Mouse (Mus musculus): Measurements from ENCODE around the gene Prkd1.

DNA sequence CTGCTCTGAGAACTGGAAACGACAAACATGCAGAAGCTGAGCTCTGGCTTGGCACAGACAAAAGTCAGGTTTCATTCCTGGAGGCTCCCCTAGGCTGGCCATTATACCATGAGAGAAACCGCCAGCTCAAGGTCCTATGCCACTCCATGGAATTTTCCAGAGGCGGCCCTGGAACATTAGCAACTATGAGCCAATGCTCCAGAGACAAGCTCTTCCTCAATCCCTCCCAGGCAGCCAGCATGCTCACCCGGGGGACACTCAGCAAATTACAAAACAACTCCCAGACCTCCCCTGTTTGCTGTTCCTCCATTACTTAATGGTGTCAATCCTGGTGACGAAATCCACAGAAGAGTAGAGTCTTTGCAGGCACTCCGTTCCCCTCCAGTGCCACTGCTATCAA lies 14.5 kb downstream of the Prkd1 start:
- no peak for TF ChIP-seq CTCF (conservative IDR thresholded peaks at IDR 0.05 in 1 of 2, IDR thresholded peaks at IDR 0.05 in 1 of 2; ENCODE audit: low read depth in 2 of 2, low read length in 2 of 2)
- no peak for TF ChIP-seq E2F4 (IDR thresholded peaks at IDR 0.05; ENCODE audit: insufficient replicate concordance, low read depth, low read length)
- TF ChIP-seq SMC3 (IDR thresholded peaks at IDR 0.05; ENCODE audit: low read depth, low read length) = no peak
- TF ChIP-seq POLR2A (IDR thresholded peaks at IDR 0.05; ENCODE audit: low read depth, low read length) = no peak
- no peak for TF ChIP-seq BHLHE40 (IDR thresholded peaks at IDR 0.05; ENCODE audit: low read depth, low read length)

Measured in CH12.LX (cell line).